In the genomic region with DNA sequence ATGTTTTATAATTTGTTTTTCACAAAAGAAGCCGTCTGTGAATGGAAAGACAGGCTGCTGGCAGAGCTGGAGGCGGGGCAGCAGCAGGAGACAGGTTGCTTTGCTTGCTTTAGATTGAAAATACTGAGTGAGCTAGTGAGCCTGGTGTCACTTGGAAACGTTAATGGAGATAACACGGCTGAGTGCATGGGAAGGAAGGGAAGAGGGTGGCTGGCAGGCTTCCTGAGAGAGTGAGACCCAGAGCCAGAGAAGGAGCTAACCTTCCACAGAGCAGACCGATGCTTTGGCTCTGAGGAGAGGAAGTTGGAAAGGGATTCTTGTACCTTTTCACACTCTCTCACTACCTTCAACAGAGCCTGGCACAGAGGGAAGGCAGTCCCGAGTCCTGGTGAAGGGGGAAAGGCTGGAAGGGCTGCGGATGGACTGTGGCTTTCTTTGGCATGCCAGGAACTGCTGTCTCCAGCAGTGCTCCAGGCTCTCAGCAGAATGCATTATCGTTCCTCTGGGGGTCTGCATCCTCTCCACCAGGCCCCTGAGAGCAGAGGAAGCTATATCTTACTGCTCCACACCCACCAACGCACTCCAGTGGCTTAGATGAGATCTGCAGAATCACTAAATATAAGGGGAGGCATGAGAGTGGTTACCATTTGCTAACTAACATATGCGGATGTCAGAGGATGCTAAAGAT, we compare ENCODE assay signal across 9 mouse cellular contexts. TPM values are rescaled to one million over a fixed set of nuclear protein-coding genes. Genes with fewer than 3 reads are reported as not detected.
DNase-seq lines count a peak whose midpoint lies in the region; ATAC-seq lines count a peak whose summit lies in the region.
"Had no signal": no experiment of that assay in that cellular context is flagged by ENCODE, and none has a peak within 500 bp of the region (broad histone marks: within the 10 kb centered on the region; RNA-seq: fewer than 3 reads in every experiment).

No protein-coding gene starts in this region.

- WGBS in hindbrain, embryonic 14.5 days, result 29% methylated on average over 10 of the region's 10 CpGs

- H3K4me1 ChIP-seq in hindbrain, embryonic 14.5 days (replicated peaks; ENCODE audit: control insufficient read depth, insufficient read depth, low read length), result peaks cover 17% of the 10 kb centered on the region; the same call in 1 of the 2 replicates

- peak; percentile 25 for DNase-seq in kidney, postnatal 10 days
- DNase-seq in kidney, adult 8-10 months, result no peak
- DNase-seq in cerebellum, adult 11 months, result peak; percentile 49
- peak; percentile 45 for DNase-seq in gastrocnemius, postnatal 25 days
- DNase-seq in hindbrain, embryonic 14.5 days (ENCODE audit: low spot score), result peak; percentile 45
- DNase-seq in retina, postnatal 1 day, result no peak
- no peak for DNase-seq in thymus, postnatal 25 days
- DNase-seq in Muller cell, postnatal 12 days (ENCODE audit: inconsistent ontology term), result no peak

- peaks cover 32% of the 10 kb centered on the region for H3K36me3 ChIP-seq in hindbrain, embryonic 14.5 days (replicated peaks; ENCODE audit: control insufficient read depth, insufficient read depth)

- no peak overlapping the region for H3K9ac ChIP-seq in hindbrain, embryonic 14.5 days

- peak overlapping the region; percentile 51 for H3K27ac ChIP-seq in hindbrain, embryonic 14.5 days

- no peaks in the 10 kb centered on the region for H3K9me3 ChIP-seq in hindbrain, embryonic 14.5 days (ENCODE audit: control insufficient read depth, low read length)

- H3K4me3 ChIP-seq in hindbrain, embryonic 14.5 days (replicated peaks; ENCODE audit: low read length), result no peak overlapping the region
- H3K4me3 ChIP-seq: myocyte had no signal

- H3K27me3 ChIP-seq in hindbrain, embryonic 14.5 days (ENCODE audit: control insufficient read depth, insufficient read depth, low read length), result no peaks in the 10 kb centered on the region

- H3K4me2 ChIP-seq in hindbrain, embryonic 14.5 days (replicated peaks), result no peak overlapping the region; the same call in 1 of the 2 replicates

- ATAC-seq in hindbrain, embryonic 14.5 days (ENCODE audit: low FRiP score), result peak; percentile 73; the same call in 1 of the 2 replicates

RNA-seq across cellular contexts. Expression of a gene that starts 18.7 kb away (rescaled TPM):
- total RNA-seq in gastrocnemius, postnatal 25 days (2021), result not detected
- polyA plus RNA-seq in hindbrain, embryonic 14.5 days (2014; fragmentation: Nextera tagmentation; extraction: Ambion mirVana), result 0.31 and 0.50 TPM in 2 replicates
- polyA plus RNA-seq: myocyte had no signal

RNA-seq across cellular contexts. Expression of a gene that starts 29.5 kb away (rescaled TPM):
- 1 to 10 TPM; 5.2 to 7.6 TPM for total RNA-seq in gastrocnemius, postnatal 25 days (2021)
- polyA plus RNA-seq in hindbrain, embryonic 14.5 days (2014; fragmentation: Nextera tagmentation; extraction: Ambion mirVana), result 15.4 and 16.1 TPM in 2 replicates

Comparison
In these comparisons a context has a peak if more than half of its experiments do, and no peak if none do; other contexts are left out.
1. DNase-seq: peak in kidney, postnatal 10 days (single experiment), cerebellum, adult 11 months (single experiment), gastrocnemius, postnatal 25 days (single experiment) and hindbrain, embryonic 14.5 days (single experiment); none in kidney, adult 8-10 months (0 of 2), retina, postnatal 1 day (single experiment), thymus, postnatal 25 days (single experiment) and Muller cell, postnatal 12 days (single experiment).